In genomic region chr7:19002848-19003498, GRCm38 (mm10) we compare ENCODE assay signal across 8 mouse cellular contexts. TPM values are rescaled to one million over a fixed set of nuclear protein-coding genes. Genes with fewer than 3 reads are reported as not detected.
DNase-seq lines count a peak whose midpoint lies in the region; ATAC-seq and TF ChIP-seq lines count a peak whose summit lies in the region.

No protein-coding gene starts in this region.

- peaks cover 53% of the 10 kb centered on the region for H3K36me3 ChIP-seq in G1E (replicated peaks)
- H3K36me3 ChIP-seq in forebrain, embryonic 12.5 days (replicated peaks): peaks cover 30% of the 10 kb centered on the region
- peaks cover 19% of the 10 kb centered on the region for H3K36me3 ChIP-seq in heart, embryonic 16.5 days (ENCODE audit: control insufficient read depth, insufficient read depth)
- peaks cover 5% of the 10 kb centered on the region for H3K36me3 ChIP-seq in liver, embryonic 16.5 days (ENCODE audit: control insufficient read depth, insufficient read depth)
- H3K36me3 ChIP-seq in neural tube, embryonic 13.5 days: peaks cover 29% of the 10 kb centered on the region

- DNase-seq in G1E (ENCODE audit: low spot score): peak; percentile 75
- DNase-seq in c-Kit-positive CD71-positive TER-119-positive erythroid progenitor cells, embryonic 14.5 days (ENCODE audit: low spot score): peak; percentile 85
- peak; percentile 82 to 90 for DNase-seq in kidney, postnatal 25 days
- DNase-seq in thymus, adult 18-20 months: peak; percentile 37 to 71

- 3% methylated on average over 17 of the region's 17 CpGs for WGBS in forebrain, embryonic 12.5 days
- WGBS in heart, embryonic 16.5 days: 2% methylated on average over 17 of the region's 17 CpGs
- WGBS in liver, embryonic 16.5 days (ENCODE audit: insufficient replicate concordance): 0% methylated on average over 17 of the region's 17 CpGs
- WGBS in neural tube, embryonic 13.5 days: 3% methylated on average over 17 of the region's 17 CpGs

- ATAC-seq in G1E (ENCODE audit: extremely low read depth, insufficient number of reproducible peaks, low FRiP score, poor library complexity, severe bottlenecking): peak; percentile 70
- ATAC-seq in forebrain, embryonic 12.5 days (ENCODE audit: low FRiP score): peak; percentile 66
- peak; percentile 42 for ATAC-seq in heart, embryonic 16.5 days (replicated peaks; ENCODE audit: extremely low read depth, insufficient read depth, low FRiP score)
- ATAC-seq in liver, embryonic 16.5 days (ENCODE audit: low read depth): peak; percentile 57
- ATAC-seq in neural tube, embryonic 13.5 days (ENCODE audit: low read depth): peak; percentile 45

- H3K4me3 ChIP-seq in G1E (ENCODE audit: low read depth, low read length): peak overlapping the region; percentile 67
- H3K4me3 ChIP-seq in forebrain, embryonic 12.5 days (replicated peaks): peak overlapping the region; percentile 40
- H3K4me3 ChIP-seq in heart, embryonic 16.5 days (ENCODE audit: low read length): peak overlapping the region; percentile 47
- H3K4me3 ChIP-seq in liver, embryonic 16.5 days (ENCODE audit: low read depth, low read length): peak overlapping the region; percentile 61
- peak overlapping the region; percentile 42 for H3K4me3 ChIP-seq in neural tube, embryonic 13.5 days

- H3K4me2 ChIP-seq in forebrain, embryonic 12.5 days: peak overlapping the region; percentile 58
- peak overlapping the region; percentile 73 for H3K4me2 ChIP-seq in heart, embryonic 16.5 days (ENCODE audit: low read depth, low read length)
- H3K4me2 ChIP-seq in liver, embryonic 16.5 days (ENCODE audit: low read depth, low read length): peak overlapping the region; percentile 99
- peak overlapping the region; percentile 66 for H3K4me2 ChIP-seq in neural tube, embryonic 13.5 days

- H3K27ac ChIP-seq in forebrain, embryonic 12.5 days: peak overlapping the region; percentile 61
- H3K27ac ChIP-seq in heart, embryonic 16.5 days (ENCODE audit: low read length): peak overlapping the region; percentile 71
- H3K27ac ChIP-seq in liver, embryonic 16.5 days (ENCODE audit: low read length): peak overlapping the region; percentile 88
- peak overlapping the region; percentile 61 for H3K27ac ChIP-seq in neural tube, embryonic 13.5 days (replicated peaks)

- no peak for TF ChIP-seq CTCF in G1E (IDR thresholded peaks at IDR 0.05; ENCODE audit: low read depth, low read length)

- peak overlapping the region; percentile 62 for H3K9ac ChIP-seq in forebrain, embryonic 12.5 days
- peak overlapping the region; percentile 70 for H3K9ac ChIP-seq in heart, embryonic 16.5 days (ENCODE audit: low read length)
- peak overlapping the region; percentile 69 for H3K9ac ChIP-seq in liver, embryonic 16.5 days (ENCODE audit: low read depth, low read length)
- peak overlapping the region; percentile 82 for H3K9ac ChIP-seq in neural tube, embryonic 13.5 days

- H3K4me1 ChIP-seq in G1E (ENCODE audit: insufficient read depth, low read depth, low read length): peaks cover 68% of the 10 kb centered on the region
- peaks cover 64% of the 10 kb centered on the region for H3K4me1 ChIP-seq in forebrain, embryonic 12.5 days
- peaks cover 45% of the 10 kb centered on the region for H3K4me1 ChIP-seq in heart, embryonic 16.5 days (ENCODE audit: control insufficient read depth, insufficient read depth, low read length)
- H3K4me1 ChIP-seq in liver, embryonic 16.5 days (ENCODE audit: control insufficient read depth, low read depth, low read length): peaks cover 54% of the 10 kb centered on the region
- H3K4me1 ChIP-seq in neural tube, embryonic 13.5 days (replicated peaks): peaks cover 80% of the 10 kb centered on the region

- no peaks in the 10 kb centered on the region for H3K9me3 ChIP-seq in G1E (replicated peaks)
- no peaks in the 10 kb centered on the region for H3K9me3 ChIP-seq in forebrain, embryonic 12.5 days
- no peaks in the 10 kb centered on the region for H3K9me3 ChIP-seq in heart, embryonic 16.5 days (replicated peaks; ENCODE audit: control insufficient read depth, low read length)
- H3K9me3 ChIP-seq in liver, embryonic 16.5 days (replicated peaks; ENCODE audit: control insufficient read depth, low read length): no peaks in the 10 kb centered on the region
- no peaks in the 10 kb centered on the region for H3K9me3 ChIP-seq in neural tube, embryonic 13.5 days

- no peaks in the 10 kb centered on the region for H3K27me3 ChIP-seq in G1E (ENCODE audit: insufficient read depth, low read length)
- no peaks in the 10 kb centered on the region for H3K27me3 ChIP-seq in forebrain, embryonic 12.5 days
- H3K27me3 ChIP-seq in heart, embryonic 16.5 days (ENCODE audit: control insufficient read depth, insufficient read depth, low read length): no peaks in the 10 kb centered on the region
- H3K27me3 ChIP-seq in liver, embryonic 16.5 days (ENCODE audit: control insufficient read depth, insufficient read depth, low read depth, low read length): no peaks in the 10 kb centered on the region
- no peaks in the 10 kb centered on the region for H3K27me3 ChIP-seq in neural tube, embryonic 13.5 days

RNA-seq across cellular contexts. Expression of gene Irf2bp1, which starts 0.9 kb away (rescaled TPM):
- 34.1 and 34.9 TPM in 2 replicates for total RNA-seq in G1E (2014; fragmentation: Nextera tagmentation)
- total RNA-seq in G1E (2017): 13.4 TPM in 2 replicates
- polyA plus RNA-seq in G1E (2012): 105 and 139 TPM in 2 replicates
- 36.2 and 39.8 TPM in 2 replicates for polyA plus RNA-seq in forebrain, embryonic 12.5 days (2016; fragmentation: Nextera tagmentation; extraction: Ambion mirVana)
- polyA plus RNA-seq in heart, embryonic 16.5 days (2015; fragmentation: Nextera tagmentation; extraction: Ambion mirVana): 12.5 and 12.7 TPM in 2 replicates
- 6.4 and 6.6 TPM in 2 replicates for polyA plus RNA-seq in liver, embryonic 16.5 days (2015; fragmentation: Nextera tagmentation; extraction: Ambion mirVana)
- polyA plus RNA-seq in neural tube, embryonic 13.5 days (2015; fragmentation: Nextera tagmentation; extraction: Ambion mirVana): 28.4 and 29.9 TPM in 2 replicates

RNA-seq across cellular contexts. Expression of gene Mypop, which starts 11.9 kb away (rescaled TPM):
- total RNA-seq in G1E (2014; fragmentation: Nextera tagmentation): 2.4 and 3.9 TPM in 2 replicates
- 2.0 and 4.1 TPM in 2 replicates for total RNA-seq in G1E (2017)
- 15.8 and 20.5 TPM in 2 replicates for polyA plus RNA-seq in G1E (2012)
- 3.3 and 4.6 TPM in 2 replicates for polyA plus RNA-seq in forebrain, embryonic 12.5 days (2016; fragmentation: Nextera tagmentation; extraction: Ambion mirVana)
- 1.8 and 1.9 TPM in 2 replicates for polyA plus RNA-seq in heart, embryonic 16.5 days (2015; fragmentation: Nextera tagmentation; extraction: Ambion mirVana)
- 0.12 and 0.48 TPM in 2 replicates for polyA plus RNA-seq in liver, embryonic 16.5 days (2015; fragmentation: Nextera tagmentation; extraction: Ambion mirVana)
- polyA plus RNA-seq in neural tube, embryonic 13.5 days (2015; fragmentation: Nextera tagmentation; extraction: Ambion mirVana): 5.8 and 7.4 TPM in 2 replicates

RNA-seq across cellular contexts. Expression of gene Nanos2, which starts 15.8 kb away (rescaled TPM):
- total RNA-seq in G1E (2014; fragmentation: Nextera tagmentation) (not detected in 2 replicates), G1E (2017) (0.12 and 0.16 TPM in 2 replicates)
- polyA plus RNA-seq in G1E (2012): not detected in 2 replicates
- polyA plus RNA-seq in forebrain, embryonic 12.5 days (2016; fragmentation: Nextera tagmentation; extraction: Ambion mirVana): 0.24 and 0.28 TPM in 2 replicates
- not detected in 2 replicates for polyA plus RNA-seq in heart, embryonic 16.5 days (2015; fragmentation: Nextera tagmentation; extraction: Ambion mirVana)
- polyA plus RNA-seq in liver, embryonic 16.5 days (2015; fragmentation: Nextera tagmentation; extraction: Ambion mirVana): not detected in 2 replicates
- 0.56 TPM in 2 replicates for polyA plus RNA-seq in neural tube, embryonic 13.5 days (2015; fragmentation: Nextera tagmentation; extraction: Ambion mirVana)

RNA-seq across cellular contexts. Expression of gene Foxa3, which starts 20.4 kb away (rescaled TPM):
- total RNA-seq in G1E (2014; fragmentation: Nextera tagmentation) (not detected in 2 replicates), G1E (2017) (not detected in 2 replicates)
- polyA plus RNA-seq in G1E (2012): 0.03 TPM in 1 of 2 replicates, not detected in the other
- 0.09 TPM in 1 of 2 replicates, not detected in the other for polyA plus RNA-seq in forebrain, embryonic 12.5 days (2016; fragmentation: Nextera tagmentation; extraction: Ambion mirVana)
- polyA plus RNA-seq in heart, embryonic 16.5 days (2015; fragmentation: Nextera tagmentation; extraction: Ambion mirVana): 0.17 and 0.37 TPM in 2 replicates
- polyA plus RNA-seq in liver, embryonic 16.5 days (2015; fragmentation: Nextera tagmentation; extraction: Ambion mirVana): 60.8 and 63.7 TPM in 2 replicates
- polyA plus RNA-seq in neural tube, embryonic 13.5 days (2015; fragmentation: Nextera tagmentation; extraction: Ambion mirVana): 0.13 and 0.14 TPM in 2 replicates

RNA-seq across cellular contexts. Expression of gene Sympk, which starts 21.2 kb away (rescaled TPM):
- total RNA-seq in G1E (2014; fragmentation: Nextera tagmentation) (119 and 149 TPM in 2 replicates), G1E (2017) (47.6 and 48.1 TPM in 2 replicates)
- polyA plus RNA-seq in G1E (2012): 257 and 260 TPM in 2 replicates
- polyA plus RNA-seq in forebrain, embryonic 12.5 days (2016; fragmentation: Nextera tagmentation; extraction: Ambion mirVana): 50.6 and 53.2 TPM in 2 replicates
- polyA plus RNA-seq in heart, embryonic 16.5 days (2015; fragmentation: Nextera tagmentation; extraction: Ambion mirVana): 25.3 and 25.6 TPM in 2 replicates
- polyA plus RNA-seq in liver, embryonic 16.5 days (2015; fragmentation: Nextera tagmentation; extraction: Ambion mirVana): 13.8 TPM in 2 replicates
- polyA plus RNA-seq in neural tube, embryonic 13.5 days (2015; fragmentation: Nextera tagmentation; extraction: Ambion mirVana): 30.4 and 32.7 TPM in 2 replicates

Comparison
In these comparisons a context has a peak if more than half of its experiments do, and no peak if none do; other contexts are left out.
1. Peak in every context shown above with its lines: DNase-seq, ATAC-seq, H3K4me3 ChIP-seq and H3K27ac ChIP-seq.